Mouse (Mus musculus) right cerebral cortex, postnatal 25 days (tissue): Measurements from ENCODE around the gene Kcnk10.
A peak's percentile ranks its signal among the peaks of the same experiment; 100 is the strongest.

Experiments
- DNase-seq: peaks from one replicate; pipeline ENCODE4 v3.0.0; 2022

The Kcnk10 gene

GRCm38 (mm10) chr12:98505601-98506000 is 72.5 kb downstream of the Kcnk10 start:
- no peak for DNase-seq

DNA sequence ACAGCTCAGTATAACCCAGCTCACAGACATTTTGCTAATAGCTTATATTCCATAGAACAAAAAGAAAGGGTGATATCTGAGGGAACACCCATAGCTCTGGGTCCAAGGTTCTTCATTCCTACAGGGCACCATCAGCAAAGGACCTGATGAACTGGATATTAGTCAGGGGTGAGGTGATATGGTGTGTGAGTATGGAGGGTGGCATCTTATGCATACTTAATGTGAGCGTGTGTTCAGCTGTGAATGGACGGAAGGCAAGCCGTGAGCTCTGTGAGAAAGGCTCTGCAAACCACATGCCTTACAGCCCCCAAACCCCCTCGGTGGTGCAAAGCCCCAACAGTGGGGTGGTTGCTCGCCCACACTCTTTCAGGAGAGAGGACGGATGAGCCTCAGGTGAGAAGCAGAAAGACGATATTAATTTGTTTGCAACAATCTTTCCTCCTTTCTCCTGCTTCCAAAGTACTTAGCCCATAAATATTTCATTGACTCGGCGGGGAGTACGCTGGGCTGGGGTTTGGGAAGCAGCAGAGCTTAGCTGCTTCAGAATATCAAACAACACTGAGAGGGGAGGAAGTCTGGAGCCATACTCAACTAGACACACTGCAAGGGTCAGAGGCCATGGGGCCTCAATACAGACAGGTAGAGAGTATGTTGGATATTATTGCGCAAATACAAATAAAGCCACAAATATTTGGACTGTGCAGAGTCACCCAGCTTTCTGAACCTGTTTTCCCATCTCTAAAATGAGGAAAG is 76.4 kb downstream of the Kcnk10 start:
- no peak for DNase-seq

DNA sequence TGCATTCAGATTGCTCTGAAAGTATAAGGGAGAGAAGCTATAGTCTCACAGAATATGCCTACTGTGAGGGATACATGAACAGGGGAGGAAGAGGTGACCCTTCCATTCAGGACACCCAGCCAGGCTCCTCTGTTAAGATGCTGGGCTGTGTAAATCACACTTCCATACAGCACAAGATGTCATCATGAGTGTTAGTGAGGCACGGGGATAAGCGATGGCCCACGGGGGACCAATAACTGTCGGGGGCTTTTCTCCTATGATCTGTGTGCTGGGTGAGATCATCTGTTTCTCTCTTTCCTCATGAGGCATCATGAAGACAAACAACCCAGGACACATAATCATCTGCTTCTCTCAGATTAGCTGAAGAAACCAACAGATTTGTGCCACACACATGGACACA is 77.1 kb downstream of the Kcnk10 start:
- DNase-seq, result no peak

- DNase-seq, result no peak
Measured at GRCm38 (mm10) chr12:98481460-98481859, 96.7 kb downstream of the Kcnk10 start.

GRCm38 (mm10) chr12:98481048-98481447 is 97.1 kb downstream of the Kcnk10 start:
- no peak for DNase-seq

DNA sequence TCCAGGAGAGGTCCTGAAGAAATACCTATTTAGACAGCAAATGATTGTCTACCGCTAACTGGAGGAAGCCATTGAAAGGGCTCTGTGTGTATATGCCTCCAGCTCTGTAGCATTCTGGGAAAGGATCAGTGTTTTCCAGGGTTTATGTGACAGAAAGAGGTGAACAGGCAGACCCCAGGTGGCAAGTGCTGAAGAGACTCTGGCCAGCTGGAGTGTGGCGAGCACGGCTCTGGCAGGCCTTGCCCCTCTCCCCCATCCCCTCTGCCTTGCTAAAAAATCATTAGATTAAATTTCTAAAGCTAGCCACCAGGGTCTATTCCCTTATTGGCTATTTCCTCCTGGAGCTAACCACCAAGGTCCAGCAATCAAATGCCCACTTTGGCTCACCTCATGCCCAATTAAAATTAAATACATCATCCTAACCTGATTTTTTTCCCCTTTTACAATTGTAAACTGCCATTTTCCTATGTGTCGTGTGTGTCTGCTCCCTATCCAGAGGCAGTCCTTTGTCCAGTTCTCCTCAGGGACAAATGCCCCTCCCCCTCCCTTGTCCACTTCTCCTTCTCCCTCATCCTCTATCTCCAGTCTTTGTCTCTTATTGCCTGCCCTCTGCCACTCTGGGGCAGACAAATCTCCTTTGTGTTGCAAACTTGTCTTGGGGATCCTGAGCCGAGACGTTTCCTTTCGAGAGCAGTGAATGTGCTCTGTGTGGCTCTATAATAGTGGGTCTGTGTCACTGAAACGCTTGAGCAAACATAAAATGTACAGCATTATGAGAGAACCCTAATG is 100.2 kb downstream of the Kcnk10 start:
- DNase-seq, result no peak

- no peak for DNase-seq
Measured at GRCm38 (mm10) chr12:98471232-98471631, 106.9 kb downstream of the Kcnk10 start.

GRCm38 (mm10) chr12:98470097-98470496 is 108.0 kb downstream of the Kcnk10 start:
- no peak for DNase-seq

- no peak for DNase-seq
Measured at GRCm38 (mm10) chr12:98467793-98468192, 110.3 kb downstream of the Kcnk10 start.

DNA sequence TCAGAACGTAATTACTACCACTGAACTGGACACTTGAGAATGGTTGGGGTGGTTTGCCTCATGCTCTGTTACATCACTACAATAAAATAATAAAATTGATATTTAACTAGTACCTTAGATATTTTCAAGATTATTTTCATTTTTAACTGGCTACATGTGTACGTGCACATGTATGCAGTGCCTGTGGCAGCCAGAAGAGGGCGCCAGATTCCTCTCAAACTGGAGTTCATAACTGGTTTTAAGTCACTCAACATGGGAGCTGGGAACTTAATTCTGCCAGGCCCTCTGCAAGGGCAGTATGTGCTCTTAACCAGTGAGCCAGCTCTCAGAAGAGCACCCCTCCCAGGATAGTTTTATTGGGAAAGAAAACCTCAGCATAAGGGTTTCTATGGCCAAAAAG is 118.2 kb downstream of the Kcnk10 start:
- no peak for DNase-seq

DNA sequence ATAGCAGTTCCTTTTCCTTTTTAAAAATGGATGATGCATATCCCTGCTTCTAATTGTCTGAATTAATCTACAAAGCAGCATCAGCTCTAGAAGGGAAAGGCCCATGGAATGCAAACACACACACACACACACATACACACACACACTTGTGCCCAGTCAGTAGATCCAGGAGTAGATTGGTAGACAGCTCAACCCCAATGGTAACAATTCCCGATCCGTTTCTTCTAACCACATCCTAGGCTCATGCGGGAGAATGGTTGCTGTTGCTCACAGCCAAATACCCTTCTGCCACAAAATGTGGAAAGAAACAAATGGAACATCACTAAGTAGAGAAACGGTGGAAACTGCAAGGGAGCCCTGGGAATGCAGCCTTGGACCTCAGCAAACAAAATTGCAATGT is 119.2 kb downstream of the Kcnk10 start:
- no peak for DNase-seq

DNA sequence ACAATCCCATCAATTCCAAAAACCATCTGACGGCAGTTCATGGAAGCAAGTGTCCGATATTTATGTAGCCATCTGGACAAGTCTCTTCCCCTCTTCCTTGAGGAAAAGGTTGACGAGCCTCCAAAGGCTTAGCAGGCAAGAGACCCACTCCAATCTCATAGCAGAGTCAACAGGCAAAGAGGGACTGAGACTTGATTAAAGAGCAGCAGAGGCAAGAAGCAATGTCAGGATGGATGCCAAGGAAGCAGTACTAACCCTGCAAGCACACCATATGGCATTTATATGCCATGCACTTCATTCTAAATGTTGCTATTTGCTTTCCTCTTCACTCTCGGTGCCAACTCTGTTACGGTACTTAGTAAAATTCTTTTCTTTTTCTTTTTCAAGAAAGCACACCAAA is 119.6 kb downstream of the Kcnk10 start:
- DNase-seq, result peak; percentile 20

DNA sequence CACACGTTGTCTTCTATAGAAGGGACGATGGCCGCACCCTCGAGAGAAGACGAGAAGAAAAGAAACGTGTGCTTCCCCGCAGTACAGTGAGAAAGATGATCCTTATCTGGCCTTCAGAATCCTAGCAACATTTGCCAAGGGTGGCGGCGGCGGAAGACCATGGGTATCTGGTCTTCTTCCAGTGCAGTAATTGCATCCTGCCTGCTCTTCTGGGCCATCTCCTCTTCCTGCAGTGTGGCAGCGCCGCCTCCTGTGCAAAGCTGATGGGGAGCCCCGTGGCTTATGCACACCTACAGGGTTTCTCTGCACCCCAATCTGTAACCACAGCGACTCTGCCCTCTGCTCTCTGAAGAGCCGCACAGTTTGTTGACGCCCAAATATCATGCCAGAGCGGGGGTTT is 124.9 kb downstream of the Kcnk10 start:
- DNase-seq, result no peak

DNA sequence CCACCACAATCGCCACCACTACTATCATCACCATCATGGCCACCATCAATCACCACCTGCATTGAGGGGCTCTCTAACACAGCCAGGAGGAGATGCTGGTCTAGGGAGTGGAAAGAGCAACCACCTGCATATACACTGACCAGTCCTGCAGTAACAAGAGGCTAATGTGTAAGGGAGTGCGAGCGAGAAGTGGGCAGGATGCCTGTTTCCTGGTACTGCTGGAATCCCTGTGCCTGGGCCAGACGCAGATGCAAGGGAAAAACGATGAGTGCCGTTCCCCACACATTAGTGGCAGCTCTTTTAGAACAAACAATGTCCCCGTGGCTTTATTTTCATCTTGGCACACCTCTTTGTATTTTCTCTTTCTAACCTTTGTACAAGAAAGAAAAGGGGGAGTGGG is 125.5 kb downstream of the Kcnk10 start:
- no peak for DNase-seq

DNA sequence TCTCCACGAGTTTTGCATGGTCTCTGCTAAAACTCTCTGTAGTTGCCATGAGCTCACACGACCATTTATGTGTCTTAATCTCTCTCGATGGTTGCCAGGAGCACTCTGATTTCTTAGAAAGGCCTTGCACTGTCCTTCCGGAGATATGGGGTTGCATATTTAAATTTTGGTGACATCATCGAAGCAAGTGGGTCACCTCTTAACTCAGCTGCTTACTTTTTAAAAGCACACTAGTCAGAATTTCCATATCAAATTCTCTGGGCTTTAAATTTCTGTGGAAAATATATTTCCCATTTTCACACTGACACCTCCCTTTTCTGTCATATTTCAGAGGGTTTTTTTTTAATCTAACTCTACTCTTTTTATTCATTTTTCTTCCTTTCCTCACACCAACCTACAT is 132.5 kb downstream of the Kcnk10 start:
- DNase-seq, result no peak

DNA sequence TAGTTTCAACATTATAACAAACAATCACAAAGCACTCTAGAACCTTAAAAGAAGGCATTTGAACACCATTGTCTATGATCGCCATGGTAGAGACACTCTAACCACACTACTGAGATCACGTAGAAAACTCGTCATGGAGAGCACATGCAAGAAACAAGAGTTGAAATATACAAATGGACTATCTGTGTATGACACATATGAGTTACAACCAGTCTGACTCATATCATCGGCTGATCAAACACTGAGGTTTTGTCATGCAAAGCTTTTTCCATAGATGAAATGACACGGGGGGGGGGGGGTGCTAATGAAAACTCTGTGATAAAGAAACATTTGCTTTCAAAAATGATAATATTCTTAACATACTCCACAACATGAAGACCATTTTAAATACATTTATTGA is 133.2 kb downstream of the Kcnk10 start:
- DNase-seq, result no peak

- DNase-seq, result no peak
Measured at GRCm38 (mm10) chr12:98443754-98444153, 134.4 kb downstream of the Kcnk10 start.

DNA sequence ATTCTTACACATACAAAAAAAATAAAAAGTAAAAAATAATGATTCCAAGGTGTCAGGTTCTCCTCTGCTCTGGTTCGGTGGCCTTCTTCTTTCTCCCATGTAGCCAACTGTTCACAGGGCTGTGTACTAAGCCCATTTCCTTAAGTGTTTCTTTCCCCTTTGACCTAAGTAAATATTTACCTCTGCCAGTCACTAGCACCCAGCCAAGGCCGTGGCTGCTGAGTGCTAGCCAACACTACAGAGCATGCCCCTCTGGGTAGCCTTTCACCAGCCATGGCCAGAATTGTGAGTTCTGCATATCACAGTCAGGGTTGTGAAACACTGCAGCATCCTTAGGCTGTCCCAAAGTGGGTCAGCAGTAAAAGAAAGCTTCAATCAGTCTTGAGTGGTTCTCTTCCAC is 140.0 kb downstream of the Kcnk10 start:
- no peak for DNase-seq

DNA sequence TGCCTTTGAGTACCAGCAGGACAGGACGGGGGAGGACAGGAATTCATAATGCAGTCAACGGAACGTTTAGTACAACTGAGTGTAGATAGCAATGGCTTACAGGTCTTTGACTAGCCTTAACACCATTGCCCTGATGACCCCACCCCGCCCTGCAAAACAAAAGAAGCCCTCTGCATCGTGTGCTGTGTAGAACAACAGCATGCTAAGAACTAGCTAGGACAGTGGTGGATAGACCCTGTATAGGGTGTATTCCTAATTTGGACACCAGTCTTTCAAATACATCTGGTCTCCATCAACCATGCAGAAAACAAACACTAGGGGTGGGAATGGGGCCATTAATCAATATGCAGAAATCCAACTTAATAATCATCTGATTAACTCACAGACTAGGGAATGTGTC is 147.4 kb downstream of the Kcnk10 start:
- no peak for DNase-seq

DNA sequence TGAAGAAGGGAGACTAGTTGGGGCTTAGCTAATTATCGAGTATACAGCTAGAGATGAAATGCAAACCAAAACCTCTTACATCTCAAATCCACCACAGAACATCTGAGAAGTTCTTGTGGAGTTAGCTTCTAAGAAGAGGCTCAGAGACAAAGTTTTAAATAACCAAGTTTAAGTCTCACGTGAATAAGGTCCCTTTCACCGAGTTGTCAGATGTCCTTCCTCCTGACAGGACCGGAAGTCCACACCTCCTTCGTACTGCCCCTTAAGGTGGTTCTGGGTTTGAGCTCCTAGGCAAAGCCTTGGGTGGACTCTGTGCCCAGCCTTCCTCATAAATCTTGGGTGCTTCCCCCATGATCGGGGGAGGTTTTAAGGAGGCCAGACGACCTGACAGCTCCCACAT is 156.8 kb downstream of the Kcnk10 start:
- no peak for DNase-seq

DNA sequence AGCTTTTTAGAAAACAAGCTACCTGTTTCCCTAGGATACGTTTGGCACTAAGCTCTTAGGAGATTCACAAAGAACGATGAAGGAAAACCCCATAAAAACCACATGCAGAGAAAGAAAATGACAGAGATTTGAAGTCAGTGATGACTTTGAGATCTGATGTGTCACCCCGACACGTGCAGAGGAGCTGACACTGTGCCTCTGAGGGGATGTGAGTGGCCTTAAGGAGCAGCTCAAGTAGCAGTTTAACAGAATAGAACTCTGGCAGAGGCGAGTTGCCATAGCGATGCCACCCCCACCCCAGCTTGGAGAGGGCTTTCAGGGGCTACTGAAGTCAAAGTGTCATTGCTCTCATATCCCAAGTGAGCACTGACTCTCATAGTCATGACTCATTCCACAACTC is 158.3 kb downstream of the Kcnk10 start:
- no peak for DNase-seq

GRCm38 (mm10) chr12:98409580-98409979 is 168.5 kb downstream of the Kcnk10 start:
- no peak for DNase-seq

- DNase-seq, result no peak
Measured at GRCm38 (mm10) chr12:98406598-98406997, 171.5 kb downstream of the Kcnk10 start.

- DNase-seq, result no peak
Measured at GRCm38 (mm10) chr12:98406076-98406475, 172.0 kb downstream of the Kcnk10 start.

DNA sequence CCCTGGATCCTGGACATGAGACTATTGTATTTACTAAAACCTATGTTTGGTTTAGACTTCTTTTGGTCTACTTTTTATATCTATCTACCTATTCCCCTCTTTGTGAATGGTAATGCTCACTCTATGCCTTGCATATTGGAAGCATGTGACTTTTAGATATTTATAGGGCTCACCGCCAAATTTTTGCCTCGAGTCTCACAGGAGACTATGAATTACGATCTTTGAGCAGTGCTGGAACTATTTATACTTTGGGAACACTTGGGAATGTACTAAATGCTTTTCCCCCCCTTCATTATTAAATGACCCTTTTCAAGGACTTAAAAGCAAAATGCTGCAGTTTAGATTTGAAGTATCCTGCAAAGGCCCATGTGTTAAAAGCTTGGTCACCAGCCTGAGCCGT is 181.5 kb downstream of the Kcnk10 start:
- DNase-seq, result no peak
